Mouse (Mus musculus) spleen, postnatal 14 days (tissue): ENCODE data around the gene Sumo2.
"Not testable (repeated sequence)": the region's sequence is repeated elsewhere in the genome, so short reads cannot be mapped to it uniquely, and the experiment has no call there.

Experiments
- DNase-seq, 2 experiments: peaks; one replicate each; pipeline ENCODE4 v3.0.0; 2021 to 2022; ENCODE audit warnings: low spot score in 2 of 2

The Sumo2 gene

GRCm38 (mm10) chr11:115536038-115536681 is at the start of gene Sumo2:
Gene Sumo2 (minus strand): TSS chr11:115536276.
- peak; percentile 96 to 99 for DNase-seq

GRCm38 (mm10) chr11:115585573-115586100 is 49.6 kb upstream of the Sumo2 start:
- no peak for DNase-seq

- no peak for DNase-seq
Measured at GRCm38 (mm10) chr11:115584376-115585073, 48.4 kb upstream of the Sumo2 start.

GRCm38 (mm10) chr11:115582913-115583606 is 47.0 kb upstream of the Sumo2 start:
- no peak for DNase-seq

- DNase-seq = no peak
Measured at GRCm38 (mm10) chr11:115579080-115579479, 43.0 kb upstream of the Sumo2 start.

- no peak for DNase-seq
Measured at GRCm38 (mm10) chr11:115564961-115565360, 28.9 kb upstream of the Sumo2 start.

- DNase-seq = peak; percentile 98
Measured at GRCm38 (mm10) chr11:115564064-115564809, 28.2 kb upstream of the Sumo2 start, which contains the start of gene Nup85. Gene Nup85 (plus strand): TSS chr11:115564434.

GRCm38 (mm10) chr11:115563406-115563805 is 27.3 kb upstream of the Sumo2 start:
- DNase-seq = no peak

- DNase-seq = no peak
Measured at GRCm38 (mm10) chr11:115555717-115556116, 19.6 kb upstream of the Sumo2 start.

GRCm38 (mm10) chr11:115552783-115553182 is 16.7 kb upstream of the Sumo2 start:
- no peak for DNase-seq

GRCm38 (mm10) chr11:115543571-115543970 is 7.5 kb upstream of the Sumo2 start:
- no peak for DNase-seq

- no peak for DNase-seq
Measured at GRCm38 (mm10) chr11:115538045-115538444, 2.0 kb upstream of the Sumo2 start.

GRCm38 (mm10) chr11:115536856-115537568 is 936 bp upstream of the Sumo2 start:
- no peak for DNase-seq

- peak; percentile 32 to 61 for DNase-seq
Measured at GRCm38 (mm10) chr11:115535401-115536037, 557 bp downstream of the Sumo2 start.

- no peak for DNase-seq
Measured at GRCm38 (mm10) chr11:115534759-115535371, 1.2 kb downstream of the Sumo2 start.

GRCm38 (mm10) chr11:115526446-115526845 is 9.6 kb downstream of the Sumo2 start:
- DNase-seq = not testable (repeated sequence)

GRCm38 (mm10) chr11:115522703-115523102 is 13.4 kb downstream of the Sumo2 start:
- DNase-seq = no peak

- no peak for DNase-seq
Measured at GRCm38 (mm10) chr11:115522238-115522637, 13.8 kb downstream of the Sumo2 start.

- DNase-seq = no peak
Measured at GRCm38 (mm10) chr11:115521080-115521479, 15.0 kb downstream of the Sumo2 start.

- DNase-seq = no peak
Measured at GRCm38 (mm10) chr11:115520218-115520617, 15.9 kb downstream of the Sumo2 start.
